Mouse (Mus musculus): ENCODE data around the gene Cpsf3. TPM values are rescaled to one million over a fixed set of nuclear protein-coding genes. Genes with fewer than 3 reads are reported as not detected.

Gene Cpsf3
- polyA plus RNA-seq, 1 experiment from 2014 or later: 106 TPM

GRCm38 (mm10) chr12:21315923-21316868 is 31.0 kb downstream of the Cpsf3 start, which contains the start of gene Iah1:
Gene Iah1 (plus strand): TSS chr12:21316389.
- TF ChIP-seq CTCF (IDR thresholded peaks at IDR 0.05; ENCODE audit: low read depth): no peak
- H3K9ac ChIP-seq: peak within 1 kb of the TSS; percentile 77

GRCm38 (mm10) chr12:21316869-21317265 is 31.7 kb downstream of the Cpsf3 start:
- Histone ChIP-seq H3K27me3 (ENCODE audit: insufficient read depth, low read length) (no peaks in the 10 kb centered on the region), H3K27ac (ENCODE audit: low read depth) (no peak overlapping the region), H3K36me3 (ENCODE audit: insufficient read depth) (peaks cover 59% of the 10 kb centered on the region), H3K4me2 (peak overlapping the region; percentile 66), H3K9ac (peak overlapping the region; percentile 77), H3K9me3 (ENCODE audit: low read depth, low read length) (no peaks in the 10 kb centered on the region), H3K4me1 (ENCODE audit: insufficient read depth) (0 out of 2 replicates have a peak, but pooled peaks cover 3% of the 10 kb centered on the region), H3K4me3 (ENCODE audit: low read depth, low read length) (peak overlapping the region; percentile 65)
- 23% methylated on average over 7 of the region's 7 CpGs for WGBS
- DNase-seq (peak; percentile 62), ATAC-seq (ENCODE audit: insufficient read depth) (no peak)
- no peak for TF ChIP-seq CTCF (IDR thresholded peaks at IDR 0.05; ENCODE audit: low read depth)

More at GRCm38 (mm10) chr12:21315923-21316868, 31.0 kb downstream of the Cpsf3 start, which contains the start of gene Iah1:
- Histone ChIP-seq H3K4me2 (peak within 1 kb of the TSS; percentile 66), H3K4me3 (ENCODE audit: low read depth, low read length) (peak within 1 kb of the TSS; percentile 65), H3K4me1 (ENCODE audit: insufficient read depth) (0 out of 2 replicates have a peak, but pooled peaks cover 3% of the 10 kb centered on the region), H3K27ac (ENCODE audit: low read depth) (0 out of 2 replicates have a peak within 1 kb of the TSS, but pooled peaks have one; percentile 42), H3K27me3 (ENCODE audit: insufficient read depth, low read length) (no peaks in the 10 kb centered on the region), H3K36me3 (ENCODE audit: insufficient read depth) (peaks cover 60% of the 10 kb centered on the region), H3K9me3 (ENCODE audit: low read depth, low read length) (no peaks in the 10 kb centered on the region)
- DNase-seq (peak; percentile 91), ATAC-seq (ENCODE audit: insufficient read depth) (peak; percentile 94)
- 3% methylated on average over 59 of the region's 59 CpGs for WGBS

GRCm38 (mm10) chr12:21318143-21318895 is 33.1 kb downstream of the Cpsf3 start:
- H3K27me3 ChIP-seq (ENCODE audit: insufficient read depth, low read length): no peaks in the 10 kb centered on the region
- 78% methylated on average over 12 of the region's 12 CpGs for WGBS
- ATAC-seq (ENCODE audit: insufficient read depth) (no peak), DNase-seq (peak; percentile 82)
- 0 out of 2 replicates have a peak, but pooled peaks cover 3% of the 10 kb centered on the region for H3K4me1 ChIP-seq (ENCODE audit: insufficient read depth)
- no peak overlapping the region for H3K4me3 ChIP-seq (ENCODE audit: low read depth, low read length)
- no peak overlapping the region for H3K27ac ChIP-seq (ENCODE audit: low read depth)
- H3K4me2 ChIP-seq: no peak overlapping the region
- H3K36me3 ChIP-seq (ENCODE audit: insufficient read depth): peaks cover 57% of the 10 kb centered on the region
- H3K9ac ChIP-seq: no peak overlapping the region
- TF ChIP-seq CTCF (IDR thresholded peaks at IDR 0.05; ENCODE audit: low read depth): peak; percentile 81
- no peaks in the 10 kb centered on the region for H3K9me3 ChIP-seq (ENCODE audit: low read depth, low read length)

- TF ChIP-seq CTCF (IDR thresholded peaks at IDR 0.05; ENCODE audit: low read depth): no peak
- no peak overlapping the region for H3K27ac ChIP-seq (ENCODE audit: low read depth)
- H3K9ac ChIP-seq: no peak overlapping the region
- H3K4me3 ChIP-seq (ENCODE audit: low read depth, low read length): no peak overlapping the region
- 83% methylated on average over 4 of the region's 4 CpGs for WGBS
- DNase-seq (no peak), ATAC-seq (ENCODE audit: insufficient read depth) (no peak)
- no peaks in the 10 kb centered on the region for H3K27me3 ChIP-seq (ENCODE audit: insufficient read depth, low read length)
- H3K4me2 ChIP-seq: no peak overlapping the region
- no peaks in the 10 kb centered on the region for H3K9me3 ChIP-seq (ENCODE audit: low read depth, low read length)
- H3K36me3 ChIP-seq (ENCODE audit: insufficient read depth): peaks cover 56% of the 10 kb centered on the region
- 0 out of 2 replicates have a peak, but pooled peaks cover 3% of the 10 kb centered on the region for H3K4me1 ChIP-seq (ENCODE audit: insufficient read depth)
These were observed 35.1 kb downstream of the Cpsf3 start for GRCm38 (mm10) chr12:21320317-21320716.

- no peak overlapping the region for H3K4me3 ChIP-seq (ENCODE audit: low read depth, low read length)
- DNase-seq (no peak), ATAC-seq (ENCODE audit: insufficient read depth) (no peak)
- no peak overlapping the region for H3K9ac ChIP-seq
- no peaks in the 10 kb centered on the region for H3K27me3 ChIP-seq (ENCODE audit: insufficient read depth, low read length)
- 0 out of 2 replicates have a peak, but pooled peaks cover 3% of the 10 kb centered on the region for H3K4me1 ChIP-seq (ENCODE audit: insufficient read depth)
- peaks cover 63% of the 10 kb centered on the region for H3K36me3 ChIP-seq (ENCODE audit: insufficient read depth)
- 80% methylated on average over 9 of the region's 9 CpGs for WGBS
- H3K9me3 ChIP-seq (ENCODE audit: low read depth, low read length): no peaks in the 10 kb centered on the region
- TF ChIP-seq CTCF (IDR thresholded peaks at IDR 0.05; ENCODE audit: low read depth): no peak
- no peak overlapping the region for H3K4me2 ChIP-seq
- H3K27ac ChIP-seq (ENCODE audit: low read depth): no peak overlapping the region
These were observed 36.0 kb downstream of the Cpsf3 start for GRCm38 (mm10) chr12:21321170-21321569.

GRCm38 (mm10) chr12:21322296-21322695 is 37.1 kb downstream of the Cpsf3 start:
- no peak for DNase-seq
- no peak overlapping the region for H3K9ac ChIP-seq
- H3K9me3 ChIP-seq (ENCODE audit: low read depth, low read length): no peaks in the 10 kb centered on the region
- no peak for TF ChIP-seq CTCF (IDR thresholded peaks at IDR 0.05; ENCODE audit: low read depth)
- H3K4me2 ChIP-seq: no peak overlapping the region
- H3K27me3 ChIP-seq (ENCODE audit: insufficient read depth, low read length): no peaks in the 10 kb centered on the region
- no peaks in the 10 kb centered on the region for H3K4me1 ChIP-seq (ENCODE audit: insufficient read depth)
- 79% methylated on average over 4 of the region's 4 CpGs for WGBS
- no peak overlapping the region for H3K4me3 ChIP-seq (ENCODE audit: low read depth, low read length)
- no peak for ATAC-seq (ENCODE audit: insufficient read depth)
- peaks cover 73% of the 10 kb centered on the region for H3K36me3 ChIP-seq (ENCODE audit: insufficient read depth)
- no peak overlapping the region for H3K27ac ChIP-seq (ENCODE audit: low read depth)
